Mouse (Mus musculus): ENCODE results near the gene Usp4.
A peak's percentile ranks its signal among the peaks of the same experiment; 100 is the strongest.
"Not testable (repeated sequence)": the region's sequence is repeated elsewhere in the genome, so short reads cannot be mapped to it uniquely, and the experiment has no call there.

Gene Usp4

DNA sequence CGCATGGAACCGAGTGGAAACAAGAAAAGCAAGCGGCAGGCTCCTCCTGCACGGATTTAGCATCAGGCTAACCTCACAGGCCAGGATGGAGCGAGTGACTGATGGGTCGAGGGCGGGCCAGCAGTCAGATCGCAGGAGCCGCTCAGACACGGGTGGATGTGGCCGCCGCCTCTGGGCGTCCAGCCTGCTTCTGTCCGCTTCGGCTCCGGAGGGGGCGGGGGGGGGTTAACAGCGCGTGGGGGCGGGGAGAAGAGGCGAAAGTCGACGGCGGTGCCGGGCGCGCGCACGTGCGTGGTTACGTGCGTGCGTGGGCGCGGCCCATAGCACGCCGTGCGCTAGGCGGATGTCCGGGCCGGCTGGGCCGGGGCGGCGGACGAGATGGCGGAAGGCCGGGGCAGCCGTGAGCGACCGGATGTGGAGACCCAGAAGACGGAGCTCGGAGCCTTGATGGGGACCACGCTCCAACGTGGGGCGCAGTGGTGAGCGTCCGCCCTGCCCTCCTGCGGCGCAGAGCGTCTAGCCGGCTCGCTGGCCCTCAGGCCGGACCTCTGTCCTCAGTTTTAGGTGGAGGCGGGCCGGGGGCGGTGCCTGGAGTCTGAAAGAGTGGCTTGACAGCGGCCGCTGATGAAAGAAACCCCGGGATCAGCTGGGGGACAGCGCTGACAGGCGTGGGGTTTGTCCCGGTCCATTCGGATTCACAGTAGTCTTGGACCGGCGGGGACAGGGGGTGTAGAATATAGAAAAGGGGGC lies at the start of gene Usp4:
Gene Usp4, plus strand, starts transcription at position 314 of the 750 bp plus-strand sequence.
- DNase-seq (ENCODE audit: low spot score), result peak; percentile 89

DNA sequence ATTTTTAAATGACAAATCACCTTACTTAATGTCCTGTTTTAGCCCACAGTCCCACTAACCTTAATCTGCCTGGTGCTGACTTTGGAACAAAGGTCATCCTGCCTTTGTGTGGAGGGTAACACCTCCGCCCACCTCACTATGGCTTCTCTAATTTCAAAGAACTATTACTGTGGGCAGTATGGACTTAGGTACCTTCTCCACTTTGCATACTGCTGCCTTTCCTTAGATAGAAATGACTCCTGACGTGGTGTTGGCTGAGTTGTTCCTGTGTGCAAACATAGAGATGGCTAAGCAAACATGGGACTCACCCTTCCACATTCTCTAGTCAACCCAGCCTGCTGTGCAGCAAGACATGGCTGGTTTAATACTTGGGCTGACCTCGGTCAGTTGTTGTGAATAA lies 45.8 kb upstream of the Usp4 start:
- no peak for DNase-seq (ENCODE audit: low spot score)

DNA sequence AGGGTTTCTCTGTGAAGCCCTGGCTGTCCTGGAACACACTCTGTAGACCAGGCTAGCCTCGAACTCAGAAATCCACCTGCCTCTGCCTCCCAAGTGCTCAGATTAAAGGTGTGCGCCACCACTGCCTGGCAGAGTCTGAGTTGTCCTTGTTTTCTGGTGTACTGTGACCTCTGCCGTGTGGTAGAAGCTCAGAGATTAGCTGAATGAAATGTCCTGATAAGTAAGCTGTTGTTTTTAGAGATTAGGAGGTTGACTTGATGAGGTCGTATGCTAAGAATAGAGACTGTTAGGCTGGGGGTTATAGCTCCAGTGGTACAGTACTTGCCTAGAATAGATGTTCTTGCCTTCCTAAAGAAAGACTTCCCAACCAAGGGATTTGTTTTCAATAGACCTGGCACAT lies 42.9 kb upstream of the Usp4 start:
- DNase-seq (ENCODE audit: low spot score), result no peak

DNA sequence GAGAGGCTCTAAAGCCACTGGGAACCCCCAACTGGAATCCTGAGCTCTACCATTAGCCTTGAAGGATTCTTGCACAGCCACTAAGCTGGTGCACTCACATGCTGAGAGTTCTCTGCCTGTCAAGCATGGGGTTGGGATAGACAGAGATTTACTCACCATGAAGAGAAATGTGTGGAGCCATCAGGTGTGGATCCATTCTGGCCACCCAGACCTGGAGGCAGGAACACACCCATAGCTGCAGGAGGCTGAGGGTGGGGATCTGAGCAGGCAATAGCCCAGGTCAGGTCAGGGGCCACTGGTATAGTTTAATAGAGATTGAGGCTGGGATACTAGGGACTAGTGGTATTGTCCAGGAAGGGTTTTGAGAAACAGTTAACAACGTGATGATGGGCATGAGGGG lies 42.5 kb upstream of the Usp4 start:
- DNase-seq (ENCODE audit: low spot score), result no peak

DNA sequence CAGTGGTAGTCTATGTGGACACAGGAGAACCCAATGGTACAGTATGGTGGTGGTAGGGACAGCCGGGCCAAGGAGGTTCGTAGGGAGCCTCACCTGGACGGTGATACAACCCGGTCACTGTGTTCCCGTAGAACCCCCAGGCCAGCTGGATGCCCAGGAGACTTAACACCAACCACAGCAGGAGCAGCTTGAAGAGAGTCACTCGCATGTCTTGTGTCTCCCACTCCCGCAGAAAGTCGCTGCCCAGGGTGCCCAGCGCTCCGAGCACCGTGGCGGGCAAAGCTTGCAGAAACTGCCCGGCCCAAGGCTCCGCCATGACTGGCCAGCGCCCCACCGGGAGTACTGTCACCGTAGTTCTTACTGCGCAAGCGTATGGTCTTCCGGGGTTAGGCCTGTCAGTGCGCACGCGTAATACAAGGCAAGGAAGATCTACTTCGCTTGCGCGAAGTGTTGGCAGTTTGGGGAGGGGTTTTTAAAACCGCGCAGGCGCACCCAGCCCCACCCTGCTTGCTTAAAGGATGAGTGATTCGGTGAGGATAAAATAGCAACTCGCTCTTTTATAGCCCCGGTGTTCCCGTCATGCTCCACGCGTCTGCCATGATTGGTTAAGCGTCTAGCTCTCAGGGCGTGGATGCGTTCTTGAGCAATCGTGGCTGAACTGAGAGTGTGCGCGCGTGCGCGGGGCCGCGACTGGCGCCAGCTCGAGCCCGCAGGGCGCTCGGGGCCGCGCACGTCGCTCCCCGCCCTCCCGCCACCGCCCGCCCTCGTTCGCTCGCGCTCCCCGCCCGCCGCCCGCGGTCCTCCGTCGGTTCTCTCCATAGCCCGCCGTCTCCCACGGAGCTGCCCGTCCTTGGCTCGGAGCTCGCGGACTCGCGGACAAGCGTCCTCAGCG lies 41.8 kb upstream of the Usp4 start, which contains the start of the genes Rhoa and Tcta:
Gene Rhoa, plus strand, starts transcription at position 501 of the 892 bp plus-strand sequence.
Gene Tcta, minus strand, starts transcription at position 532 of the 892 bp plus-strand sequence.
- DNase-seq (ENCODE audit: low spot score), result peak; percentile 100

DNA sequence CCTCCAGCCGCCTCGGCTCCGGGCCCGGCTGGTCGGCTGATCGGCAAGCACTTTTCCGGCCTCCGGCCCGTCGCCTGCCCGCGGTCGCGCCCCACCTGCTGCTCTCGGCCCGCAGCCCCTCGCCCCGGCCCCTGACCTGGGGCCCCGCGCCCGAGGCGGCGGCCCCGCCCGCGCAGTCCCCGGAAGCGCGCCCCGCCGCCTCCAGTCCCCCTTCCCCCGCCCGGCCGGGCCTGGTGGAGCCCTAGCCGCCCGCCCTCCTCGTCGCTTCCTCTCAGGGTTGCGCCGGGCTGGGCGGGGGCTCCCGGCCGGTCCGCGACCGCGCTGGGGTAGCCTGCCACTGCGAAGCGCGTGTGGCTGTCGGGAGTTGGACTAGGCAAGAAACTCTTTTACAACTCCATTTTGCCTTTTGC lies 41.1 kb upstream of the Usp4 start:
- no peak for DNase-seq (ENCODE audit: low spot score)

DNA sequence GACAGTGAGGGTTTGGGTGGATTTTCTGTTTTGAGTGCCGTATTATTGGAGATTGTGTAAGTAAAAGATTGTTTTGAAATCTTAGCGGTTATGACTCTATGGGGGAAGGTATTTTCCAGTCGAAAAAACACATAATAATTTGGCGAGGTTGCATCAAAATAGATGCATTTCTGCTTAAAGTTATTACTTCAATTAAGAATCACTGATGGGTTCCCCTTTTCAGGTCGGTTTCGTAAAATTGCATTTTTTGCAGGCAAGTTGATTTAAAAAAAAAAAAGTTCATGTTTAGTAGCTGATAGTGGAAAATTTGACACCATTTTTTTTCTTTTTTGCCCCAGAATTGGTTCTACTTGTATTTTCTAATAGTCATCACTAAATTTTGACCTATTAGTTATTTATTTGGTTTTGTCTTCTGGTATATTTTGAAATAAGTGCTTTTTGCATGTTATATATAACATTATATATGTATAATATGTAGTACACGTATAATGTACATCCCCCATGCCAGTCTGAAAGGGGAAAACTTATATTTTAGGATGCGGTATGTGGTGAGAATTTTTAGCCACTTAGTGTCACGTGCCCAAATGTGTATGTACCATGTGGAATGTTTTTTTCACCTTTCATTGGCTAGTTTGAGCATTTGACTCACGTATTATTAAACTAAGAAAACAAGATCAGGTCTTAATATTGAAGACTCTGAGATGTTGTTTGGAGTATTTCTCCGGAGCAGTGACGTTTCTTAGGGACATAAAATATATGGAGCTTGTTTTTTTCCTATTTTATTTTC lies 40.4 kb upstream of the Usp4 start:
- DNase-seq (ENCODE audit: low spot score), result no peak

DNA sequence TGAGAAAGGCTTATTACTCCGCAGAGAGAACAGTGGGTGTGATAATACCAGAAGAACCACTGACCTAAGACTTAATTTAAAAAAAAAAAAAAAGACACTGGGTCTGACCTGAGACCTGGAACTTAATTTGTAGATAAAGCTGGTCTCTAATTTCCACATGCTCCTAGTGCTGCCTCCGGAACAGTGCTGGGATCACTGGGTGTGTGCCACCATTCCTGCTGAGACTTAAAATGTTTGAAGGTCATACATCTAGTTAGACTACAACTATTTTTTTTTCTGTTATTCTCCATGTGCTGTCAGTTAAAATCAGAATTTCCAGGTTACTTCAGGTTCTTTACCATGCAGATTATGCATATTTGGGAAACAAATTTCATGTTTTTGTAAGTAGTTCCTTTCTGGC lies 39.5 kb upstream of the Usp4 start:
- no peak for DNase-seq (ENCODE audit: low spot score)

DNA sequence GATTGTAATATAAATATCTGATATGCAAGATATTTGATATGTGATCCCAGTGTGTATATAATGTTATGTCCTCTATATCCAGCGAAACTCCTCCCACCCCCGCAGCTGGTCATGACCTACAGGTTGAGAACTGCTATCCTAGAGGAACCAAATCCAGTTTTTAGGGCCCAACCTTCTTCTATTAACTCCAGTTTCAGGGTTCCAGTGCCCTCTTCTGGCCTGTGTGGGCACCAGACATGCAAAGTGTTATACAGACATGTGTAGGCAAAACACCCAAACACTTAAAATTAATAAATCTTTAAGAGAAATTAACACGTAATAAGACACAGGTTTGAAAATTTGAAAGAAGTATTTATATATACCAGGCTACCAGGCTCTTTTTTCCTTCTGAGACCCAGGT lies 30.1 kb upstream of the Usp4 start:
- no peak for DNase-seq (ENCODE audit: low spot score)

DNA sequence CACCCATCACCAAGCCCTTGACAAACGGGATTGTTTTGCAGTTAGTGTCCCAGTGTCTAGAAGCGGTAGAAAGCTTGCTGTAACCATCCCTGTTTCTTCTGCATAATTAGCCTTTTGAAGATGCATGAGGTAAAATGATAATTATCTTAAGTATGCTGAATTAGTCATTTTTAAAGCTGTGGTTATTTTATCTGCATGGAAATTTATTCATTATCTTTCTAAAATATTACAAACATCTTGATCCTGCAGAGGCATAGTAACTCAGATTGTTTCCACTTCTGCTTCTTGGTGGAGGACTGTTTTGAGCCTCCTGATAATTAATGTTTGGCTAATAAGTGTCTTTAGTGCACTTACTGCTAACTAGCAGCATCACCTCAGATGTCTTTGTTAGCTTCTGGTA lies 29.2 kb upstream of the Usp4 start:
- no peak for DNase-seq (ENCODE audit: low spot score)

DNA sequence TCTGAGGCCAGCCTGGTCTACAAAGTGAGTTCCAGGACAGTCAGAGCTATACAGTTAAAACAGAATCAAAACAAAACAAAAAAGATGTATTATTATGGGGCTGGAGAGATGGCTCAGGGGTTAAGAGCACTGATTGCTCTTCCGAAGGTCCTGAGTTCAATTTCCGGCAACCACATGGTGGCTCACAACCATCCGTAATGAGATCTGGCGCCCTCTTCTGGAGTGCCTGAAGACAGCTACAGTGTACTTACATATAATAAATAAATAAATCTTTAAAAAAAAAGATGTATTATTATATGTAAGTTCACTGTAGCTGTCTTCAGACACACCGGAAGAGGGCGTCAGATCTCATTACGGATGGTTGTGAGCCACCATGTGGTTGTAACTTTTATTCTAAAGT lies 25.6 kb upstream of the Usp4 start:
- not testable (repeated sequence) for DNase-seq (ENCODE audit: low spot score)

DNA sequence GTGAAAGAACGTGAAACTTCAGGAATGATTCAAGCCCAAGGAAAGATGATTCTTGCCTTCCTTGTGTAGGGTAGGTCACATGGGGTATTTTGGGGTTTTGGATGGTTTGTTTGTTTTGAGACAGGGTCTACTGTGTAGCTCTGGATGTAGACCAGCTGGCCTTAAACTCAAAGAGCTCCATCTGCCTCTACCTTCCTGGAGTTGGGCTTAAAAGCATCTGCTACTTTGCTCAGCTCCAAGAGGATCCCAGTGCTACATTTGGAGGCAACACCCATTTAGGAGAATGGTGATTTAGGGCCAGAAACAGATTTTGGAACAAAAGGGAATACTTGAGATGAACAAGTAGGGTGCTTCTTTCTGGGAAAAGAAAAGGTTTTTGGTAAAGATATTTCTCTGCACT lies 22.9 kb upstream of the Usp4 start:
- DNase-seq (ENCODE audit: low spot score), result no peak

DNA sequence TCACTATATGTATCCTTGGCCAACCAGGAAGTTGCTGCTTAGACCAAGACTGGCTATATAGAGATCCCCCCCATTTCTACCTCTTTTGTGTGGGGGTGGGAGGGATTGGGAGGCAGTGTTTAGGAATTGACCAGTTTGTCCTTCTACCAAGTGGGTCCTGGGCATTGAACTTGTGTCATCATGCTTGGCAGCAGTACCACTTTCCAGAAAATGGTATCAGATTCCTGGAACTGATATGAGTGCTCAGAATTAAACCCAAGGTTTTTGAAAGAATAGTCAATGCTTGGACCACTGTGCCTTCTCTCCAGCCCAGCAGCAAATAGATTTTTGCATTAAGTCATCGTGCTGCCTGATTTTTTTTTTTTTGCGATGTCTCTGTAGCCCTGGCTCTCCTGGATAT lies 21.8 kb upstream of the Usp4 start:
- no peak for DNase-seq (ENCODE audit: low spot score)

DNA sequence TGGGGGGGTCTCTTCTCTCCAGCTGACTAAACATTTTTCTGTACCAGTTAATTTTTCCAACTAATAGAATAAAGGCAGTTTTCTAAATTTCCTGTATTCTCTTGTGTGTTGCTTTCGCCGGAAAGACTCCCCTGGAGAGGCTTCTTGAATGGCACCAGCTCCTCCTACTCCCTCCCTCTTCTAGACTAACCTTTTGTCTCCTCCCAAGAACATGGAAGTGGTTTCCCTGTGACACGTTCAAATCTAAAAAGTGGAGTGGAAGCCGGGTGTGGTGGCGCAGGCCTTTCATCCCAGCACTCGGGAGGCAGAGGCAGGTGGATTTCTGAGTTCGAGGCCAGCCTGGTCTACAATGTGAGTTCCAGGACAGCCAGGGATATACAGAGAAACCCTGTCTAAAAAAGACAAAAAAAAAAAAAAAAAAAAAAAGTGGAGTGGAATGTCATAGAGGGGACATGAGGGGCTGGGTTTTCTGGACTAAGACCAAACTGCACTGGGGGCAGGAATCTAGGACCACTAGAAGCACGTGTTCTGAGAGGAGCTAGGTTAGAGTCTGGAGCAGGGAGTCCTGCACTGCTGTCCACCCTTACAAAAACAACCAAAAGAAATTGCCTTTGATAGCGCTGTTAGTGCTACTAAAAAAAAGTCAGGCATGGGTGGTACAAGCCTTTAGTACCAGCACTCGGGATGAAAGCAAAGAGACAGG lies 9.7 kb upstream of the Usp4 start:
- no peak for DNase-seq (ENCODE audit: low spot score)

DNA sequence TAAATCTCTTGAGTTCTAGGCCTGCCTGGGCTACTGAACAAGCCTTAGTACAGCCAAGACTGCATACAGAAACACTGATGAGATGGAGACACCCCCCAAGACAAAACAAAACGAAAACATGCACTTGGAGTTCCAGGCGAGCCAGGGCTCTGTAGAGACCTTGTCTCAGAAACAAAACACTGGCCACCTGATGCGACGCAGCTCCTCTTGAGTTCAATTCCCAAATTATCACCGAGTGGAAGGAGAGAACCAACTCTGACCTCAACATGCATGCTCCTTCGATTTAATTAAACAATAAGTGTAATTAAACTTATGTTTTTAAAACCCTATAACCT lies 9.1 kb upstream of the Usp4 start:
- DNase-seq (ENCODE audit: low spot score), result no peak

DNA sequence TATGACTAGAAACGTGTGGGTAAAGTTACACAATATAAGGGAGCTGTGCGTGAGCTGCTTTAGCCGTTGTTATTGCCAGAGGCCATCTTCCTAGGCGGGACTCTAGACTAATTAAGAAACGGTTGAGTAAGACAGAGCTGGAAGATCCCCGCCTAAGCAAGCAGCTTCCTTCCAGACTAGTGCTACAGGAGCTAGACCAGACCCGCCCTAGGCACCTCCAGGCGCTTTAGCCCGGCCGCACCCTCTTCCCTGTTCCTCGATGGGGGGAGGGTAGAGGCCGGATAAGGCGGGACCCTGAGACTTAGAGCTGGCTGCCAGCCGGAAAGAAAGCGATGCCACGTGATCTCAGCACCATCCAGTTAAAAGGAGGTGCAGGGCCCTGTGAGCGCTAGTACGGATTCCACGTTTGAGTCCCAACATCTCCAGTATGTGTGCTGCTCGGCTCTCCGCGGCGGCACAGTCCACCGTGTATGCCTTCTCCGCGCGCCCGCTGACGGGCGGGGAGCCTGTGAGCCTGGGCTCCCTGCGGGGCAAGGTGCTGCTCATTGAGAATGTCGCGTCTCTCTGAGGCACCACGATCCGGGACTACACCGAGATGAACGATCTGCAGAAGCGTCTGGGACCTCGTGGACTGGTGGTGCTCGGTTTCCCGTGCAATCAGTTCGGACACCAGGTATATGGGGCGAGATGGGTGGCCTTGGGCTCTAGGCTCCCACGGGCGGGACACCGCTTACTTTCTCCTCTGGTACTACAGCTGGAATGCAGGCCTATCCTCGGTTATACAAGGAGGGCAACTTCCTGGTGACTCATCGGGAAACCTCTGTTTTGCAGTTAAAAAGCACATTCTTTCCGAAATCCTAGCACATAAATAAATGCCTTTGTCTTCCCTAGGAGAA lies 8.5 kb upstream of the Usp4 start, which contains the start of gene Gpx1:
Gene Gpx1, plus strand, starts transcription at position 18 of the 896 bp plus-strand sequence.
- peak; percentile 86 for DNase-seq (ENCODE audit: low spot score)

DNA sequence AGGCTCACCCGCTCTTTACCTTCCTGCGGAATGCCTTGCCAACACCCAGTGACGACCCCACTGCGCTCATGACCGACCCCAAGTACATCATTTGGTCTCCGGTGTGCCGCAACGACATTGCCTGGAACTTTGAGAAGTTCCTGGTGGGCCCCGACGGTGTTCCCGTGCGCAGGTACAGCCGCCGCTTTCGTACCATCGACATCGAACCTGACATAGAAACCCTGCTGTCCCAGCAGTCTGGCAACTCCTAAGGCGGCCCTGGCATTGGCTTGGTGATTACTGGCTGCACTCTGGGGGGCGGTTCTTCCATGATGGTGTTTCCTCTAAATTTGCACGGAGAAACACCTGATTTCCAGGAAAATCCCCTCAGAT lies 7.8 kb upstream of the Usp4 start:
- no peak for DNase-seq (ENCODE audit: low spot score)

DNA sequence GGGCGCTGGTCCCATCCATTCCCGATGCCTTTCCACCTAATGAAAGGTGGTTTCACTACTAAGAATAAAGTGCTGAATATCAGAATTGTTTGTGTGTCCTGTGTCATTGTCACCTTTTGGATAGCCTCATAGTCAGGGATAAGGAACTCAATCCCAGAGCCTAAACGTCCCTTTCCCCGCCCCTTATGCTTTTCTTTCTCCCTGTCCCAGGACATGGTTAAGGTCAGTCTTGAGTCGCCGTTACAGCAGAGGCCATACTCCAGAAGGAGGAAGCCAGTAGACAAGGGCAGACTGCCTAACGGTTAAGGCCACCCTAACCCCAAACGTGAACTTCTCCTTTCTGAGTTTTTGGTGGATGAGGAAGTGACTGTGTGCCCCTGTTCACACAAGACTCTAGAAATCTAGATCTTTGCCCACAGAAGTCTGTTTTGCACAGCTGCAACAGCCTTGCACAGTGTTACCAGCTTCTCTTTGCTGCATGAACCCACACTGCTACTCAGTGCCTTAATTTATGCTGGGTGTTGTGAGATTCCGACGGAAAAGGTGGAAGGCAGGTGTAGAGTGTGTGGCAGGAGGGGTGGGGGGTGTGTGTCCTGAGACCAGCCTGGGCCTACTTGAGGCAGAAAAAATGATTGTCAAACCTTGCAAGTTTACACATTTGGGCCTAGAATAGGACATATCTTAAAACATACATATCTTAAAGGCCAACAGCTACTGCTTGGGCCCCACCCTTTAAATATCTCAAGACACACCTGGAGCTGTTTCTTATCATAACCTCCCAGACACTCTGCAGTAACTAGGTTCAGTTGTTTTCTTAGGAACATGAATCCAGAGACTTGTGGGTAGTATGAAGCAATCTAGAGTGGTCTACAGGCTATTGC lies 7.2 kb upstream of the Usp4 start:
- no peak for DNase-seq (ENCODE audit: low spot score)

DNA sequence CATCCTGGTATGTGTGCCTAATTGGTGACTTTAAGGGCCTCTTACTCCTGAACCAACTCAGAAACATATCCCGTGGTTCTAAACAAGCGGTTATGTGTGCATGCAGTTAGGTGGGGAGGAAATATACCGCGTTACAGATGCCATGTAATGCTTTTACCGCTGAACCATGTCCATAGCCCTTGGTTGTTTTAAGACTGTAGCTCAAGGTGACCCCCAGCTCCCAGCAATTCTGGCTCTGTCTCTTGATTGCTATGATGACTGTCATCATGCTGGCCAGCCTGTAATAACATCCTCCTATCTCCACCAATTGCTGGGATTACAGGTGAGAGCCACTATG lies 6.5 kb upstream of the Usp4 start:
- DNase-seq (ENCODE audit: low spot score), result no peak

DNA sequence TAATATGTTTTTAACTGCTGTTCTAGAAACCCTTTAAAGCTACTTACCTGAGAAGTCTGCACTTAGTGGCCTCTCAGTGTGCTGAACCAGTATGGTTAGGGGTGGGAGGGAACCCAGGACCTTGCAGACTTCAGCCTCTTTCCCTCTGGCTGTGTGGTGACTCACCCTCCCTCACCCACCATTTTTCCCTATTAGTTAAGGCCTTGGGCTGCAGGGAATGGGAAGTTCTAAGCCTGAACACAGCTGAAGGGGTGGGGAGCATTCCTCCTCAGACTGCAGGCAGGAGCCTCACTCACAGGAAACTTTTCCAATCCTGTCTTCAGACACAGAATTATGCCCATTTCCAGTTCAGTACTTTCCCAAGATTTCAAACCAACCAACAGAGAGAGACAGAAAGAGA lies 5.9 kb upstream of the Usp4 start:
- no peak for DNase-seq (ENCODE audit: low spot score)

Data from layer of hippocampus, adult 11-12 months (tissue).